Mouse (Mus musculus) kidney, embryonic 14.5 days (tissue): ENCODE results near the gene Adgrg5. TPM values are rescaled to one million over a fixed set of nuclear protein-coding genes. Genes with fewer than 3 reads are reported as not detected.
A peak's percentile ranks its signal among the peaks of the same experiment; 100 is the strongest.

Experiments used
- ATAC-seq: fragments of 200-750 bp; cut with Nextera tagmentation; 2 replicates; pipeline ENCODE4 v1.8.0; 2017; ENCODE audit warnings: moderate number of reproducible peaks, mild to moderate bottlenecking, moderate TSS enrichment, moderate library complexity; ENCODE audit not compliant: low FRiP score, low TSS enrichment
- H3K27ac ChIP-seq: fragments of 300-500 bp; sonication (generic); 2 replicates; pipeline ENCODE4 v1.5.1; 2014; ENCODE audit warnings: low read depth, mild to moderate bottlenecking, low read length, moderate library complexity, mixed read lengths
- H3K27me3 ChIP-seq: fragments of 300-500 bp; sonication (generic); 2 replicates; pipeline ENCODE4 v1.6.1; 2014; ENCODE audit warnings: mild to moderate bottlenecking, low read length; ENCODE audit not compliant: control insufficient read depth, insufficient read depth
- H3K36me3 ChIP-seq: fragments of 300-500 bp; sonication (generic); 2 replicates; pipeline ENCODE4 v1.6.1; 2014; ENCODE audit warnings: low read length, mixed read lengths; ENCODE audit not compliant: control insufficient read depth, insufficient read depth
- H3K4me1 ChIP-seq: fragments of 300-500 bp; sonication (generic); 2 replicates; pipeline ENCODE4 v1.6.1; 2014; ENCODE audit warnings: low read length, mixed read lengths; ENCODE audit not compliant: control insufficient read depth, insufficient read depth
- H3K4me2 ChIP-seq: fragments of 300-500 bp; sonication (generic); replicated peaks from 2 replicates; pipeline ENCODE4 v1.6.1; 2014; ENCODE audit warnings: low read depth, mild to moderate bottlenecking, low read length
- H3K4me3 ChIP-seq: fragments of 300-500 bp; sonication (generic); 2 replicates; pipeline ENCODE4 v1.5.1; 2014; ENCODE audit warnings: mild to moderate bottlenecking, low read length
- H3K9ac ChIP-seq: fragments of 300-500 bp; sonication (generic); 2 replicates; pipeline ENCODE4 v1.6.1; 2014; ENCODE audit warnings: low read depth, mild to moderate bottlenecking, low read length, moderate library complexity
- H3K9me3 ChIP-seq: fragments of 300-500 bp; sonication (generic); 2 replicates; pipeline ENCODE4 v1.6.1; 2016; ENCODE audit warnings: low read length; ENCODE audit not compliant: control insufficient read depth
- WGBS: fragments of 180-500 bp; shearing (Covaris S2); extraction: QIAGEN DNeasy Blood & Tissue Kit; methylation state at CpG from one replicate; pipeline ENCODE4 v1.1.7; 2014; 5-methylcytosine and 5-hydroxymethylcytosine counted together
- polyA plus RNA-seq: library from polyadenylated mRNA; unstranded; fragments of >200 nt; fragmentation: Nextera tagmentation; extraction: Ambion mirVana; gene quantifications from 2 replicates; pipeline ENCODE4 v1.2.1, GENCODE M21; 2014

Adgrg5 gene
- polyA plus RNA-seq, 1 experiment from 2014 or later: not detected

DNA sequence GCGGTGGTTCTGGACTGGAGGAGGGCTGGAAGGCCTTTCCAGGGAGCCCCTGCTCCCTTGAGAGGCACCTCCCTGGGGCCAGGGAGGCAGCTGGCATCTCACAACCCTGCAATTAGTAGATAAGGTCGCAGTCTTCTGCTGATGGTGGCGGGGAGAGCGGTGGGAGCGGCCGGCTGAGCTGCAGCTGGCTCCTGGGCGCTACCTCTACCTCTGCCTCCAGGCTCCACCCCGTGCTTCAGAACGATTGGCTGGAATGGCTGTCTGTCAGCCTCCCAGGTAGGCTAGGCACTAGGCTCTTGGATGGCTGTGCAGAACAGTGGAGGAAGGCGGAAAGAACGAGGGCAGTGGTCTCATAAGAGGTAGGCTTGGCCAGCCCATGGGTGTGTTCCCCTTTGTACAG, 24.2 kb upstream of the Adgrg5 start:
- H3K4me3 ChIP-seq: peak overlapping the region; percentile 16; the same call in 1 of the 2 replicates
- no peaks in the 10 kb centered on the region for H3K9me3 ChIP-seq
- peak overlapping the region; percentile 37; the same call in 1 of the 2 replicates for H3K9ac ChIP-seq
- no peaks in the 10 kb centered on the region for H3K27me3 ChIP-seq
- ATAC-seq: peak; percentile 43; the same call in 1 of the 2 replicates
- H3K4me2 ChIP-seq: peak overlapping the region; percentile 38
- H3K4me1 ChIP-seq: peaks cover 32% of the 10 kb centered on the region
- WGBS: 10% methylated on average over 11 of the region's 11 CpGs
- H3K27ac ChIP-seq: no peak overlapping the region
- no peaks in the 10 kb centered on the region for H3K36me3 ChIP-seq

DNA sequence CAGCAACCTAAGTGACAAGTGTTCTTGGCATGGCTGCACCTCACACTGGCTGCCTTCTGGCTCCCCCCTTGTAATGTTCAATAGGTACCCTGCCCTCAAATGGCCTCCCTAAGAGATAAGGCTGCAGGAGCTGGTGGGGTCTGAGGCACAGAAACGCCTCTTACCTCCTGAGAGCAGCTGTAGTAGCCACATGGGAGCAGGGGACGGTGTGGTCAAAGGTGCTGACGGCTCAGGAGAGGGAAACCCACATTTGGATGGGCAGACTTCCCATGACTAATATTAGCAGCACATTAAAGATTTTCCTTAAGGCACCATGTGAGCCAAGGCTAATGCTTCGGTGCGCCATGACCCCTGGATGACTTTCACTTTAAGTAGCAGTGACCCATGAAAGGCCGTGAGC, 22.9 kb upstream of the Adgrg5 start:
- H3K9me3 ChIP-seq: no peaks in the 10 kb centered on the region
- peak overlapping the region; percentile 4; the same call in 1 of the 2 replicates for H3K27ac ChIP-seq
- H3K4me3 ChIP-seq: no peak overlapping the region
- no peak for ATAC-seq
- no peak overlapping the region for H3K4me2 ChIP-seq
- no peak overlapping the region for H3K9ac ChIP-seq
- H3K4me1 ChIP-seq: peaks cover 44% of the 10 kb centered on the region
- WGBS: 10% methylated on average over 6 of the region's 6 CpGs
- peaks cover 6% of the 10 kb centered on the region for H3K36me3 ChIP-seq
- no peaks in the 10 kb centered on the region for H3K27me3 ChIP-seq

DNA sequence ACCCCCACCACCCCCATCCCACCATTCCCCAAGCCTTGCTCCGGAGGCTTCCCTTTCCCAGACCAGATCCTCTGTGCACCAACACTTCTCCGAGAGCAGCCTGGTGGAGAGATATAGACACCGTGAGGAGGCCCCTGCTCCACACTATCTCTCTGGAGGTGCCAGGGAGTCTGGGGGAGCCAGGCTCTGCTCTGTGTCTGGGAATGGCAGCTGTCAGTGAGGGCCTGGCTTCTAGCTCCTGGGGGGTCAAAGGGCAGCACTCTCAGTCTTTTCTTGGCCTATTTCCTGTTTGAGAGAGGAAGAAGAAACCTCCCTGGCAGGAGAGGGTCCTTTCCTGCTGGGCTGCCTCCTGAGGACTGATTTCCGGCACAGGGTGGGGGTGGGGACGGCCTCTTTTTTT, 22.5 kb upstream of the Adgrg5 start:
- Histone ChIP-seq H3K27me3 (no peaks in the 10 kb centered on the region), H3K4me2 (no peak overlapping the region), H3K9me3 (no peaks in the 10 kb centered on the region), H3K9ac (no peak overlapping the region), H3K4me1 (peaks cover 44% of the 10 kb centered on the region), H3K4me3 (no peak overlapping the region), H3K27ac (peak overlapping the region; percentile 4; the same call in 1 of the 2 replicates), H3K36me3 (peaks cover 10% of the 10 kb centered on the region)
- ATAC-seq: no peak
- 15% methylated on average over 5 of the region's 5 CpGs for WGBS

DNA sequence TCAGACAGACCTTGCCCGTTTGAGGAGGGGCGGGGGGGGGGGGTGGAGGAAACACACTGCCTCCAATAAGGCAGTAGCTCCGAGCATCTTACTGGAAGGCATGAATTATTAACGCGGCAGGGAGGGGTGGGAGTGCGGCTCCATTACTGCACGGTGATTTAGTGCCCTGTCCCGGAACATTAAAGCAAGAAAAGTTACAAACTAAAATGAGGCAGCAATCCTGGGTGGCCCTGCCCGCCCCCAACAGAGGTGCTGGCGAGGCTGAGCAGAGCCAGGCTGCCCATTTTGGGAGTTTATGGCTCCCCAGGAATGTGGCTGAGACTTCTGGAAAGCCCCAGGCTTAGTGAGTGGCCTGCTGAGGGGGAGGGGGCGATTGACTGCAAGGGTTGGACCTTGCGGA, 19.8 kb upstream of the Adgrg5 start:
- H3K36me3 ChIP-seq: peaks cover 33% of the 10 kb centered on the region
- WGBS: 14% methylated on average over 12 of the region's 12 CpGs
- H3K4me2 ChIP-seq: no peak overlapping the region
- no peaks in the 10 kb centered on the region for H3K27me3 ChIP-seq
- H3K9ac ChIP-seq: no peak overlapping the region
- H3K27ac ChIP-seq: peak overlapping the region; percentile 56; the same call in 1 of the 2 replicates
- ATAC-seq: peak; percentile 65
- no peak overlapping the region for H3K4me3 ChIP-seq
- no peaks in the 10 kb centered on the region for H3K9me3 ChIP-seq
- H3K4me1 ChIP-seq: peaks cover 44% of the 10 kb centered on the region

DNA sequence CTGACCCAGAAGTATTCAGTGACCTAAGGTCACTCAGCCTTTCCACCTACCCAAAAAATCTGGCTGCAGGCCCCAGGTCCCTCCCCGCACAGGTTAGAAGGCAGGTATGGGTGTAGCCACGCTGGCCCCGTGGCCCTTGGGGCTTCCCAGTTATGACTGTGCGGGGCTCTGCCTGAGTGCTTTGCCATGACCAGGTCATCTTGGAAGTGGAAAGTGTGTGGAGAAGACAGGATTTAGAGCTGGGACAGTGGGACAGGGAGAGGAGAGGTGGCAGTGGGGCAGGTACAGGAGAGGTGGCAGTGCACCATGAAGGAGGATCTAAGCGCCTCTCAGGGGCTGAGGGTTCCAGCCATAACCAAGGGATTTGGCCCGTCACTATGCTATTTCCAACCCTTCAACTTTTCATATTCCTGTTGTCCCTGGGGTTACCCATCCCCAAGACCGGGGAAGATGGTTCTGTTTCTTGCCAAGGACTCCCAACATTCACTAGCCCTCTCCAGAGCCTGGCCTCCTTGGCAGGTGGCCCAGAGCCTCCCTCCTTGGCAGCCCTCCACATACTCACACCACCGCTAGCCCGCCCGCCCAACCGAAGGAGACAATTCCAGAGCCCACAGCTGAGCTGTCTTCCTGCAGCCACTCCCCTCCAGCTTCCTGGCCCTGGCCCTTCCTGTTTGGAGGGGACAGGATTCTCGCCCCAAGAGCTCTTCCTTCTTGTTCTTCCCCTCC, 18.9 kb upstream of the Adgrg5 start:
- peaks cover 39% of the 10 kb centered on the region for H3K36me3 ChIP-seq
- H3K4me1 ChIP-seq: peaks cover 35% of the 10 kb centered on the region
- peak overlapping the region; percentile 73; the same call in 1 of the 2 replicates for H3K27ac ChIP-seq
- H3K4me3 ChIP-seq: no peak overlapping the region
- WGBS: 68% methylated on average over 12 of the region's 12 CpGs
- H3K9ac ChIP-seq: no peak overlapping the region
- no peak for ATAC-seq
- no peak overlapping the region for H3K4me2 ChIP-seq
- no peaks in the 10 kb centered on the region for H3K27me3 ChIP-seq
- no peaks in the 10 kb centered on the region for H3K9me3 ChIP-seq

DNA sequence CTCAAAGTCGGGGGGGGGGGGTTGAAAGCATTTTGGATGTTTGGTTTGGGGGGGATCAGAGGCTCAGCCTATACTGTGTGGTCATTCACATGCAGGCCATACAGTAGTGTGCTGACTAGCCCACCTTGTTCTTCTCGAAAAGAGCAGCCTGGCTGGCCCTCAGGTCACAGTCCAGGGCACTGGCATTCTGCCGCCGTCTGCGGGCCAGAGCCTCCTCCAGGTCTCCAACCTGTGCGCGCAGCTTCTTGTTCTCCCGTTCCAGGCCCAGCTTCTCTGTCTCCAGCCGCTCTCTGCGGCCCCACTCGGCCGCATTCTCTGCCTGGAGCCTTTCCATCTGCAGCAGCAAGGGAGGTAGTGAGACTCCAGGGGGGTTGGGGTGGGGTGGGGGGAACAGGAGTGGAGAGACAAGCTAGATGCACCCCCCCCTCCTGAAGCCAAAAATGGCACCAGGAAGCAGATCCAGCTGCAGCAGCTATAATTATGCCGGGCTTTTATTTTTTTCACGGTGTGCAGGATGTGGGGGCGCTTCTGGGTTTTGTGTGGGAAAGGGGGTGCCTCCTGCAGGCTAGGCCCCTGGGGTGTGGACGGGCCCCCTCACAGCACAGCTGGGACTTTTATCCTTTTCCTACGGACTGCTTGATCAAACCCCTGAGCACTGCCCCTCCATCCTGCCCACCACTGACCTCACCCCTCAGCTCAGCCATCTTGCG, 15.7 kb upstream of the Adgrg5 start:
- no peaks in the 10 kb centered on the region for H3K9me3 ChIP-seq
- H3K27me3 ChIP-seq: peaks cover 1% of the 10 kb centered on the region; the same call in 1 of the 2 replicates
- peaks cover 20% of the 10 kb centered on the region for H3K4me1 ChIP-seq
- no peak overlapping the region for H3K9ac ChIP-seq
- peaks cover 61% of the 10 kb centered on the region for H3K36me3 ChIP-seq
- H3K4me3 ChIP-seq: no peak overlapping the region
- WGBS: 73% methylated on average over 18 of the region's 18 CpGs
- no peak for ATAC-seq
- peak overlapping the region; percentile 17; the same call in 1 of the 2 replicates for H3K27ac ChIP-seq
- no peak overlapping the region for H3K4me2 ChIP-seq

DNA sequence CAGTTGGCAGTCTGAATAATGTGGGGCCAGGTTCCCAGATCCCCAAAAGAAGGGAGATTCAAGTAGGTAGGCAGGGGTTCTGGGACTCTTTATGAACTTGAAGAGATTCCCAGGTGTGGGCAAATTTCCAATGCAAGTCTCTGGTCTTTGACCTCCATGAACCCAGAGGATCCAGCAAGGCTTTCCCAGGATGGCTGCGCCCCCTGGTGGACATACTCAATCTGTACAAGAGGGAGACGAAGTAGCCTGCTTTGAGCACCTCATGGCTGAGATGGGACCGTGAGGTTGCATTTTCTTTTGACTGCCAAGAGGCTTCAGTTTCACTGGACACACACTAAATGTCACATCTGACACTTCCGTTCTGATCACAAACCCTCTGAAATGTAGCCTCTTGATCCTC, 14.6 kb upstream of the Adgrg5 start:
- H3K9ac ChIP-seq: no peak overlapping the region
- 6% methylated on average over 4 of the region's 4 CpGs for WGBS
- no peak overlapping the region for H3K27ac ChIP-seq
- H3K27me3 ChIP-seq: peaks cover 12% of the 10 kb centered on the region
- H3K4me3 ChIP-seq: no peak overlapping the region
- H3K4me2 ChIP-seq: no peak overlapping the region
- no peak for ATAC-seq
- no peaks in the 10 kb centered on the region for H3K9me3 ChIP-seq
- peaks cover 61% of the 10 kb centered on the region for H3K36me3 ChIP-seq
- H3K4me1 ChIP-seq: peaks cover 22% of the 10 kb centered on the region

DNA sequence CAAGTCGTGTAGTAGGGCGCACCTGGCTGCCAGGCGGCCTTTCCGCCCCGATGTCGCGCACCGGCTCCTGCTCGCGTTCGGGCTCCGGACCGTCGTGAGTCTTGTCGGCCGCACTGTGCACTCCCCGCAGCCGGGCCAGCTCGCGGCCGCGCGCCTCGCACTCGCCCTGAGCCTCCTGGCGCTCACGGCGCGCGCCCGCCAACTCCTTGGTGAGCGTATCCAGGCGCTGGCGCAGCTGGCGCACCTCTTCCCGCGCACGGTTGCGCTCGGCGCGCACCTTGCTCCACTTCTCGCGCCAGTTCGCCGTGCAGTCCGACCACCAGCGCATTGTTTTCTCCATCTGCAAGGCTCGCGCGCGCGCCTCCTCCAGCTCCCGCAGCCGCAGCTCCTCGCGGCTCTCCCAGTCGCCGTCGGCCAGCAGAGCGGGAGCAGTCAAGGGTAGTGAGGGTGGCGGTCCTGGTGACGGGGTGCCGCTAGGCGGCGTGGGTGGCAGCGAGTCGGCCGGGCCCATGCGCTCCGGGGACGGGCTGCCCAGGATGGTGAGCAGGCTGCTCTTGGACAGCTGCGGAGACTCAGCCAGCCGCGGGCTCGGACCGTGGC, 10.3 kb upstream of the Adgrg5 start:
- WGBS: 9% methylated on average over 77 of the region's 77 CpGs
- Histone ChIP-seq H3K36me3 (peaks cover 33% of the 10 kb centered on the region; the same call in 1 of the 2 replicates), H3K4me3 (peak overlapping the region; percentile 40), H3K9me3 (no peaks in the 10 kb centered on the region), H3K27me3 (peaks cover 13% of the 10 kb centered on the region), H3K4me2 (peak overlapping the region; percentile 79), H3K4me1 (peaks cover 36% of the 10 kb centered on the region), H3K9ac (peak overlapping the region; percentile 38), H3K27ac (no peak overlapping the region)
- ATAC-seq: peak; percentile 24
